Mouse (Mus musculus): ENCODE measurements around the gene Il33.
A peak's percentile ranks its signal among the peaks of the same experiment; 100 is the strongest.
"Not testable (repeated sequence)": the region's sequence is repeated elsewhere in the genome, so short reads cannot be mapped to it uniquely, and the experiment has no call there.

The Il33 gene

GRCm38 (mm10) chr19:29940239-29940638 is 15.3 kb downstream of the Il33 start:
- DNase-seq, result no peak

GRCm38 (mm10) chr19:29941208-29941607 is 16.3 kb downstream of the Il33 start:
- DNase-seq, result no peak

GRCm38 (mm10) chr19:29942358-29942757 is 17.4 kb downstream of the Il33 start:
- peak; percentile 38 to 56 for DNase-seq

- DNase-seq, result no peak
Observed at GRCm38 (mm10) chr19:29944426-29944825, 19.5 kb downstream of the Il33 start.

- DNase-seq, result not testable (repeated sequence)
Observed at GRCm38 (mm10) chr19:29944935-29945334, 20.0 kb downstream of the Il33 start.

- DNase-seq, result no peak
Observed at GRCm38 (mm10) chr19:29945557-29946422, 20.9 kb downstream of the Il33 start.

- no peak for DNase-seq
Observed at GRCm38 (mm10) chr19:29946423-29946716, 21.5 kb downstream of the Il33 start.

- no peak for DNase-seq
Observed at GRCm38 (mm10) chr19:29947056-29947455, 22.1 kb downstream of the Il33 start.

- DNase-seq, result peak; percentile 78 to 82
Observed at GRCm38 (mm10) chr19:29947891-29948801, 23.2 kb downstream of the Il33 start.

- DNase-seq, result no peak
Observed at GRCm38 (mm10) chr19:29952538-29952937, 27.6 kb downstream of the Il33 start.

GRCm38 (mm10) chr19:29953833-29954232 is 28.9 kb downstream of the Il33 start:
- no peak for DNase-seq

GRCm38 (mm10) chr19:29955454-29955853 is 30.5 kb downstream of the Il33 start:
- DNase-seq, result no peak

GRCm38 (mm10) chr19:29960906-29961305 is 36.0 kb downstream of the Il33 start:
- no peak for DNase-seq

GRCm38 (mm10) chr19:29961842-29962241 is 36.9 kb downstream of the Il33 start:
- no peak for DNase-seq

- DNase-seq, result no peak
Observed at GRCm38 (mm10) chr19:29963598-29964092, 38.7 kb downstream of the Il33 start.

GRCm38 (mm10) chr19:29967960-29968359 is 43.0 kb downstream of the Il33 start:
- no peak for DNase-seq

- no peak for DNase-seq
Observed at GRCm38 (mm10) chr19:29973396-29973795, 48.5 kb downstream of the Il33 start.

- DNase-seq, result no peak
Observed at GRCm38 (mm10) chr19:29978847-29979246, 53.9 kb downstream of the Il33 start.

GRCm38 (mm10) chr19:29979452-29980089 is 54.7 kb downstream of the Il33 start:
- no peak for DNase-seq

GRCm38 (mm10) chr19:29984208-29985005 is 59.5 kb downstream of the Il33 start:
- DNase-seq, result no peak

- no peak for DNase-seq
Observed at GRCm38 (mm10) chr19:29986464-29987091, 61.7 kb downstream of the Il33 start.
